In genomic region chr7:129746639-129747038, GRCm38 (mm10) we compare ENCODE assay signal across 32 mouse cellular contexts.
DNase-seq lines count a peak whose midpoint lies in the region; ATAC-seq and TF ChIP-seq lines count a peak whose summit lies in the region.
"Had no signal": no experiment of that assay in that cellular context is flagged by ENCODE, and none has a peak within 500 bp of the region (broad histone marks: within the 10 kb centered on the region; RNA-seq: fewer than 3 reads in every experiment).

No protein-coding gene starts in this region.

- no peaks in the 10 kb centered on the region for H3K36me3 ChIP-seq in forebrain, embryonic 11.5 days (ENCODE audit: control insufficient read depth, insufficient read depth, low read length)
- no peaks in the 10 kb centered on the region for H3K36me3 ChIP-seq in forebrain, embryonic 13.5 days (ENCODE audit: poor library complexity, severe bottlenecking)
- H3K36me3 ChIP-seq in lung, embryonic 14.5 days (ENCODE audit: insufficient read depth): no peaks in the 10 kb centered on the region
- no peaks in the 10 kb centered on the region for H3K36me3 ChIP-seq in embryonic facial prominence, embryonic 13.5 days
- H3K36me3 ChIP-seq: G1E; heart, embryonic 13.5 days; hindbrain, embryonic 10.5 days; hindbrain, embryonic 15.5 days; limb, embryonic 12.5 days; liver, embryonic 12.5 days had no signal

- no peak overlapping the region for H3K4me3 ChIP-seq in forebrain, embryonic 11.5 days (ENCODE audit: low read depth, low read length)
- H3K4me3 ChIP-seq in forebrain, embryonic 13.5 days: no peak overlapping the region
- H3K4me3 ChIP-seq in lung, embryonic 14.5 days (ENCODE audit: low read depth, low read length): no peak overlapping the region
- H3K4me3 ChIP-seq in embryonic facial prominence, embryonic 13.5 days: no peak overlapping the region
- H3K4me3 ChIP-seq: gastrocnemius, adult 2 months; heart, embryonic 13.5 days; hindbrain, embryonic 10.5 days; hindbrain, embryonic 15.5 days; limb, embryonic 12.5 days; liver, embryonic 12.5 days had no signal

- H3K9ac ChIP-seq in forebrain, embryonic 11.5 days (ENCODE audit: low read length): no peak overlapping the region
- no peak overlapping the region for H3K9ac ChIP-seq in forebrain, embryonic 13.5 days
- H3K9ac ChIP-seq in lung, embryonic 14.5 days: no peak overlapping the region
- no peak overlapping the region for H3K9ac ChIP-seq in embryonic facial prominence, embryonic 13.5 days
- H3K9ac ChIP-seq: heart, embryonic 13.5 days; hindbrain, embryonic 15.5 days; limb, embryonic 12.5 days; liver, embryonic 12.5 days; liver, postnatal 0 days had no signal

- H3K4me1 ChIP-seq in forebrain, embryonic 11.5 days (replicated peaks; ENCODE audit: control insufficient read depth, insufficient read depth, low read length): peaks cover 9% of the 10 kb centered on the region
- peaks cover 14% of the 10 kb centered on the region for H3K4me1 ChIP-seq in forebrain, embryonic 13.5 days
- peaks cover 9% of the 10 kb centered on the region for H3K4me1 ChIP-seq in lung, embryonic 14.5 days (ENCODE audit: insufficient read depth)
- peaks cover 49% of the 10 kb centered on the region for H3K4me1 ChIP-seq in embryonic facial prominence, embryonic 13.5 days
- H3K4me1 ChIP-seq: liver, embryonic 12.5 days had no signal

- no peaks in the 10 kb centered on the region for H3K9me3 ChIP-seq in forebrain, embryonic 11.5 days (ENCODE audit: control insufficient read depth, low read length)
- H3K9me3 ChIP-seq in forebrain, embryonic 13.5 days (replicated peaks): peaks cover 9% of the 10 kb centered on the region; the same call in 1 of the 2 replicates
- H3K9me3 ChIP-seq in lung, embryonic 14.5 days (ENCODE audit: low read depth, low read length): no peaks in the 10 kb centered on the region
- H3K9me3 ChIP-seq in embryonic facial prominence, embryonic 13.5 days: 0 out of 2 replicates have a peak, but pooled peaks cover 8% of the 10 kb centered on the region
- H3K9me3 ChIP-seq: hindbrain, embryonic 15.5 days; liver, embryonic 12.5 days had no signal

- 87% methylated on average over 5 of the region's 5 CpGs for WGBS in forebrain, embryonic 11.5 days
- whole genome bisulfite sequencing in forebrain, embryonic 13.5 days: 71% methylated on average over 5 of the region's 5 CpGs
- 38% methylated on average over 5 of the region's 5 CpGs for WGBS in lung, embryonic 14.5 days
- 59% methylated on average over 5 of the region's 5 CpGs for WGBS in embryonic facial prominence, embryonic 13.5 days

- ATAC-seq in forebrain, embryonic 11.5 days (replicated peaks; ENCODE audit: low FRiP score): no peak
- no peak for ATAC-seq in forebrain, embryonic 13.5 days
- peak; percentile 47 for ATAC-seq in lung, embryonic 14.5 days (ENCODE audit: insufficient read depth)
- no peak for ATAC-seq in embryonic facial prominence, embryonic 13.5 days (ENCODE audit: insufficient number of reproducible peaks, insufficient read depth, low FRiP score, low TSS enrichment, low read depth)
- ATAC-seq in megakaryocyte progenitor cell, adult 5-6 weeks (replicated peaks; ENCODE audit: poor library complexity): peak; percentile 88
- ATAC-seq in activated CD4-positive, CD25-positive, alpha-beta regulatory T cell, adult 4 months: no peak
- ATAC-seq: forebrain, embryonic 16.5 days; inflammation-experienced regulatory T-cells, adult 6 months; liver, embryonic 12.5 days; liver, postnatal 0 days; midbrain, embryonic 16.5 days had no signal

- DNase-seq in forebrain, embryonic 11.5 days (ENCODE audit: low spot score): peak; percentile 39
- DNase-seq in lung, embryonic 14.5 days: peak; percentile 79
- DNase-seq in lung, adult 18-20 months: no peak
- DNase-seq: adrenal gland, postnatal 14 days; cerebellum, adult 11 months; cerebellum, adult 9-10 months; cerebellum, postnatal 36 days; embryo, embryonic 11 days; gastrocnemius, adult 2 months; gastrocnemius, postnatal 36 days; heart, postnatal 10 days; kidney, postnatal 14 days; layer of hippocampus, adult 9-11 months; liver, postnatal 0 days; spleen, adult 18-20 months; thymus, adult 18-20 months; thymus, postnatal 25 days had no signal

- no peak overlapping the region for H3K27ac ChIP-seq in forebrain, embryonic 11.5 days (ENCODE audit: low read depth, low read length)
- no peak overlapping the region for H3K27ac ChIP-seq in forebrain, embryonic 13.5 days
- H3K27ac ChIP-seq in lung, embryonic 14.5 days (ENCODE audit: low read depth): peak overlapping the region; percentile 79
- H3K27ac ChIP-seq in embryonic facial prominence, embryonic 13.5 days: peak overlapping the region; percentile 79
- H3K27ac ChIP-seq: gastrocnemius, adult 2 months; heart, embryonic 13.5 days; hindbrain, embryonic 10.5 days; hindbrain, embryonic 15.5 days; limb, embryonic 12.5 days; liver, embryonic 12.5 days; stomach, postnatal 0 days had no signal

- H3K4me2 ChIP-seq in forebrain, embryonic 11.5 days (ENCODE audit: low read depth, low read length, severe bottlenecking): no peak overlapping the region
- no peak overlapping the region for H3K4me2 ChIP-seq in forebrain, embryonic 13.5 days
- no peak overlapping the region for H3K4me2 ChIP-seq in lung, embryonic 14.5 days
- H3K4me2 ChIP-seq in embryonic facial prominence, embryonic 13.5 days: no peak overlapping the region
- H3K4me2 ChIP-seq: heart, embryonic 13.5 days; hindbrain, embryonic 15.5 days; limb, embryonic 12.5 days; liver, embryonic 12.5 days; midbrain, embryonic 11.5 days had no signal

- no peaks in the 10 kb centered on the region for H3K27me3 ChIP-seq in forebrain, embryonic 11.5 days (ENCODE audit: control insufficient read depth, insufficient read depth, low read length)
- no peaks in the 10 kb centered on the region for H3K27me3 ChIP-seq in forebrain, embryonic 13.5 days
- H3K27me3 ChIP-seq in lung, embryonic 14.5 days (ENCODE audit: insufficient read depth, low read length): no peaks in the 10 kb centered on the region; the same call in 1 of the 2 replicates
- H3K27me3 ChIP-seq in embryonic facial prominence, embryonic 13.5 days: no peaks in the 10 kb centered on the region
- H3K27me3 ChIP-seq: heart, embryonic 13.5 days; hindbrain, embryonic 15.5 days; limb, embryonic 12.5 days; liver, embryonic 12.5 days had no signal

- TF ChIP-seq CTCF in lung, embryonic 14.5 days (IDR thresholded peaks at IDR 0.05; ENCODE audit: low read depth): no peak

Comparison
In these comparisons a context has a peak if more than half of its experiments do, and no peak if none do; other contexts are left out.
1. DNase-seq: peak in forebrain, embryonic 11.5 days (single experiment) and lung, embryonic 14.5 days (single experiment); none in lung, adult 18-20 months (0 of 2).
2. ATAC-seq: peak in lung, embryonic 14.5 days (single experiment) and megakaryocyte progenitor cell, adult 5-6 weeks (single experiment); none in forebrain, embryonic 11.5 days (single experiment), forebrain, embryonic 13.5 days (single experiment), embryonic facial prominence, embryonic 13.5 days (single experiment) and activated CD4-positive, CD25-positive, alpha-beta regulatory T cell, adult 4 months (single experiment).
3. H3K27ac ChIP-seq: peak in lung, embryonic 14.5 days (single experiment) and embryonic facial prominence, embryonic 13.5 days (single experiment); none in forebrain, embryonic 11.5 days (single experiment) and forebrain, embryonic 13.5 days (single experiment).